Comparison of ENCODE assay signal across 8 mouse cellular contexts in genomic region chr3:88057902-88058696, GRCm38 (mm10). TPM values are rescaled to one million over a fixed set of nuclear protein-coding genes. Genes with fewer than 3 reads are reported as not detected.
DNase-seq lines count a peak whose midpoint lies in the region; ATAC-seq lines count a peak whose summit lies in the region.

TSS of gene Naxe (minus strand) at chr3:88058495.

- peaks cover 8% of the 10 kb centered on the region; the same call in 1 of the 2 replicates for H3K4me1 ChIP-seq in intestine, embryonic 14.5 days (replicated peaks; ENCODE audit: control insufficient read depth, insufficient read depth, low read length)

- H3K4me3 ChIP-seq in intestine, embryonic 14.5 days (ENCODE audit: low read depth, low read length) = peak within 1 kb of the TSS; percentile 96

- peak; percentile 95 for ATAC-seq in intestine, embryonic 14.5 days (replicated peaks; ENCODE audit: low FRiP score, low TSS enrichment, low read depth)

- H3K27me3 ChIP-seq in intestine, embryonic 14.5 days (replicated peaks; ENCODE audit: control insufficient read depth, insufficient read depth, low read length) = no peaks in the 10 kb centered on the region

- DNase-seq in adrenal gland, adult 18-20 months (ENCODE audit: low spot score in 2 of 2) = peak; percentile 84 to 85
- peak; percentile 94 for DNase-seq in embryo, embryonic 11 days
- DNase-seq in gastrocnemius, postnatal 25 days = peak; percentile 82
- peak; percentile 94 for DNase-seq in intestine, embryonic 14.5 days (ENCODE audit: low spot score)
- DNase-seq in left cerebral cortex, postnatal 14 days (ENCODE audit: low spot score in 2 of 2) = peak; percentile 76 to 82
- peak; percentile 95 for DNase-seq in mesoderm, embryonic 11.5 days (ENCODE audit: low read depth, low spot score)
- DNase-seq in right cerebral cortex, postnatal 36 days (ENCODE audit: low spot score in 2 of 2) = peak; percentile 77 to 78
- peak; percentile 93 for DNase-seq in yolk sac, embryonic 10.5 days (ENCODE audit: low spot score)

- peaks cover 39% of the 10 kb centered on the region for H3K36me3 ChIP-seq in intestine, embryonic 14.5 days (ENCODE audit: control insufficient read depth, insufficient read depth, low read length)

- WGBS in intestine, embryonic 14.5 days = 1% methylated on average over 60 of the region's 60 CpGs

- peak within 1 kb of the TSS; percentile 84 for H3K9ac ChIP-seq in intestine, embryonic 14.5 days (ENCODE audit: low read length)

- peak within 1 kb of the TSS; percentile 27 for H3K27ac ChIP-seq in intestine, embryonic 14.5 days (ENCODE audit: low read depth)

- intact Hi-C loops in left cerebral cortex, postnatal 14 days (cut with DNase I) = no loop called here

- H3K4me2 ChIP-seq in intestine, embryonic 14.5 days (ENCODE audit: low read length) = peak within 1 kb of the TSS; percentile 87

- no peaks in the 10 kb centered on the region for H3K9me3 ChIP-seq in intestine, embryonic 14.5 days (ENCODE audit: control insufficient read depth, low read length)

RNA-seq across cellular contexts. Expression of gene Naxe, which starts in this region (rescaled TPM):
- 100 to 1,000 TPM; 155 to 159 TPM for total RNA-seq in adrenal gland, adult 18-20 months (2021)
- 10 to 100 TPM; 36.5 to 39.7 TPM for total RNA-seq in gastrocnemius, postnatal 25 days (2021)
- 169 and 170 TPM in 2 replicates for polyA plus RNA-seq in intestine, embryonic 14.5 days (2014; fragmentation: Nextera tagmentation; extraction: Ambion mirVana)
- 10 to 100 TPM; 60.8 to 64.2 TPM for total RNA-seq in left cerebral cortex, postnatal 14 days (2021)

Comparison
In these comparisons a context has a peak if more than half of its experiments do, and no peak if none do; other contexts are left out.
1. Peak in every context shown above with its lines: DNase-seq, ATAC-seq, H3K4me3 ChIP-seq and H3K27ac ChIP-seq.